29 mouse cellular contexts compared by ENCODE assay signal in genomic region chr10:10814631-10815216, GRCm38 (mm10).
DNase-seq lines count a peak whose midpoint lies in the region; ATAC-seq and TF ChIP-seq lines count a peak whose summit lies in the region.
"Had no signal": no experiment of that assay in that cellular context is flagged by ENCODE, and none has a peak within 500 bp of the region (broad histone marks: within the 10 kb centered on the region; RNA-seq: fewer than 3 reads in every experiment).

No protein-coding gene starts in this region.

- H3K4me3 ChIP-seq in lung, embryonic 16.5 days (ENCODE audit: low read length): no peak overlapping the region
- no peak overlapping the region for H3K4me3 ChIP-seq in lung, adult 2 months (replicated peaks; ENCODE audit: extremely low read depth, low read depth, low read length)
- H3K4me3 ChIP-seq in C2C12 (ENCODE audit: insufficient read depth, poor library complexity, severe bottlenecking): no peak overlapping the region
- H3K4me3 ChIP-seq in intestine, embryonic 16.5 days (ENCODE audit: low read length): no peak overlapping the region
- H3K4me3 ChIP-seq: embryonic facial prominence, embryonic 12.5 days; forebrain, embryonic 10.5 days; hindbrain, embryonic 12.5 days; layer of hippocampus, adult 2 months; left cerebral cortex, adult 2 months; limb, embryonic 12.5 days; liver, embryonic 15.5 days; midbrain, embryonic 10.5 days; midbrain, embryonic 15.5 days had no signal

- H3K4me1 ChIP-seq in lung, embryonic 16.5 days (replicated peaks; ENCODE audit: control insufficient read depth, insufficient read depth, low read length): peaks cover 6% of the 10 kb centered on the region; the same call in 1 of the 2 replicates
- no peaks in the 10 kb centered on the region for H3K4me1 ChIP-seq in lung, adult 2 months (ENCODE audit: control insufficient read depth, insufficient read depth, low read length)
- H3K4me1 ChIP-seq in intestine, embryonic 16.5 days (ENCODE audit: control insufficient read depth, insufficient read depth, low read length): no peaks in the 10 kb centered on the region
- H3K4me1 ChIP-seq: embryonic facial prominence, embryonic 12.5 days; hindbrain, embryonic 12.5 days; limb, embryonic 12.5 days; liver, embryonic 15.5 days; midbrain, embryonic 10.5 days; midbrain, embryonic 15.5 days had no signal

- no peaks in the 10 kb centered on the region for H3K27me3 ChIP-seq in lung, embryonic 16.5 days (ENCODE audit: control insufficient read depth, insufficient read depth, low read depth, low read length)
- H3K27me3 ChIP-seq in C2C12 (ENCODE audit: control insufficient read depth, insufficient read depth, insufficient read length): no peaks in the 10 kb centered on the region
- H3K27me3 ChIP-seq in intestine, embryonic 16.5 days (replicated peaks; ENCODE audit: control insufficient read depth, insufficient read depth, low read length): no peaks in the 10 kb centered on the region
- H3K27me3 ChIP-seq: embryonic facial prominence, embryonic 12.5 days; hindbrain, embryonic 12.5 days; limb, embryonic 12.5 days; liver, embryonic 15.5 days; midbrain, embryonic 15.5 days; Patski had no signal

- no peaks in the 10 kb centered on the region for H3K36me3 ChIP-seq in lung, embryonic 16.5 days (ENCODE audit: control insufficient read depth, insufficient read depth, low read length)
- no peaks in the 10 kb centered on the region for H3K36me3 ChIP-seq in C2C12 (ENCODE audit: control insufficient read depth, insufficient read depth)
- H3K36me3 ChIP-seq in intestine, embryonic 16.5 days (ENCODE audit: control insufficient read depth, insufficient read depth, low read length): no peaks in the 10 kb centered on the region
- H3K36me3 ChIP-seq: embryonic facial prominence, embryonic 12.5 days; forebrain, embryonic 10.5 days; hindbrain, embryonic 12.5 days; limb, embryonic 12.5 days; liver, embryonic 15.5 days; midbrain, embryonic 10.5 days; midbrain, embryonic 15.5 days had no signal

- TF ChIP-seq CTCF in lung, adult 2 months (IDR thresholded peaks at IDR 0.05; ENCODE audit: insufficient read depth, low read length): no peak
- TF ChIP-seq CTCF in C2C12 (IDR thresholded peaks at IDR 0.05; ENCODE audit: control insufficient read depth, insufficient read depth, insufficient read length): no peak

- H3K27ac ChIP-seq in lung, embryonic 16.5 days (ENCODE audit: low read length): no peak overlapping the region
- H3K27ac ChIP-seq in intestine, embryonic 16.5 days (ENCODE audit: low read length): no peak overlapping the region
- H3K27ac ChIP-seq: embryonic facial prominence, embryonic 12.5 days; forebrain, embryonic 10.5 days; hindbrain, embryonic 12.5 days; hindbrain, postnatal 0 days; left cerebral cortex, adult 2 months; limb, embryonic 12.5 days; liver, embryonic 15.5 days; midbrain, embryonic 10.5 days; midbrain, embryonic 15.5 days had no signal

- no peak overlapping the region for H3K4me2 ChIP-seq in lung, embryonic 16.5 days (ENCODE audit: low read depth, low read length)
- no peak overlapping the region for H3K4me2 ChIP-seq in intestine, embryonic 16.5 days (ENCODE audit: low read depth, low read length)
- H3K4me2 ChIP-seq: embryonic facial prominence, embryonic 12.5 days; heart, embryonic 11.5 days; hindbrain, embryonic 12.5 days; limb, embryonic 12.5 days; liver, embryonic 15.5 days; midbrain, embryonic 15.5 days had no signal

- DNase-seq in lung, adult 2 months: no peak
- DNase-seq in right cerebral cortex, adult 2 months (ENCODE audit: low spot score in 2 of 2): no peak
- DNase-seq in c-Kit-positive CD71-positive TER-119-positive erythroid progenitor cells, embryonic 14.5 days (ENCODE audit: low spot score): no peak
- DNase-seq: adrenal gland, postnatal 14 days; cerebellum, adult 11-12 months; cerebellum, adult 9-11 months; embryo, embryonic 11 days; forebrain, postnatal 0 days; gastrocnemius, postnatal 10 days; heart, postnatal 36 days; kidney, adult 11 months; kidney, postnatal 36 days; right cerebral cortex, adult 18-20 months; right cerebral cortex, postnatal 4 days had no signal

- ATAC-seq in lung, embryonic 16.5 days (ENCODE audit: low read depth): peak; percentile 89
- ATAC-seq in intestine, embryonic 16.5 days: peak; percentile 76
- ATAC-seq: forebrain, postnatal 0 days; hindbrain, postnatal 0 days; midbrain, embryonic 15.5 days; Patski had no signal

- WGBS in lung, embryonic 16.5 days: 41% methylated on average over 2 of the region's 2 CpGs
- 33% methylated on average over 2 of the region's 2 CpGs for WGBS in lung, adult 2 months
- 48% methylated on average over 2 of the region's 2 CpGs for WGBS in intestine, embryonic 16.5 days

- no peaks in the 10 kb centered on the region for H3K9me3 ChIP-seq in lung, embryonic 16.5 days (ENCODE audit: control insufficient read depth, low read length)
- no peaks in the 10 kb centered on the region for H3K9me3 ChIP-seq in intestine, embryonic 16.5 days (ENCODE audit: control insufficient read depth, low read length)
- H3K9me3 ChIP-seq: embryonic facial prominence, embryonic 12.5 days; forebrain, embryonic 10.5 days; hindbrain, embryonic 12.5 days; limb, embryonic 12.5 days; liver, embryonic 15.5 days; midbrain, embryonic 10.5 days; midbrain, embryonic 15.5 days had no signal

- no peak overlapping the region for H3K9ac ChIP-seq in lung, embryonic 16.5 days (ENCODE audit: low read length)
- H3K9ac ChIP-seq in intestine, embryonic 16.5 days (ENCODE audit: low read depth, low read length): no peak overlapping the region
- H3K9ac ChIP-seq: embryonic facial prominence, embryonic 12.5 days; forebrain, postnatal 0 days; hindbrain, embryonic 12.5 days; limb, embryonic 12.5 days; liver, embryonic 15.5 days; midbrain, embryonic 15.5 days had no signal

- no peak for TF ChIP-seq POLR2A in lung, adult 2 months (IDR thresholded peaks at IDR 0.05; ENCODE audit: borderline replicate concordance, extremely low read depth, low read depth, low read length)

- no peaks in the 10 kb centered on the region for H3K79me2 ChIP-seq in C2C12 (ENCODE audit: control insufficient read depth, insufficient read depth)

- H3K79me3 ChIP-seq in C2C12 (ENCODE audit: low read depth): no peaks in the 10 kb centered on the region

- no peak overlapping the region for H3ac ChIP-seq in C2C12 (ENCODE audit: control insufficient read depth, insufficient read length, low read depth)

TF ChIP-seq in C2C12, 6 proteins besides CTCF, POLR2A, EP300 and RAD21:
- peak; percentile 2 for TF ChIP-seq CEBPB (IDR thresholded peaks at IDR 0.05; ENCODE audit: low read depth)
- TF ChIP-seq USF1 (IDR thresholded peaks at IDR 0.05; ENCODE audit: low read depth): peak; percentile 38
- peak; percentile 69 for TF ChIP-seq MYOD1 (IDR thresholded peaks at IDR 0.05; ENCODE audit: control insufficient read depth, insufficient read length, low read depth)
- TF ChIP-seq FOSL1 (IDR thresholded peaks at IDR 0.05; ENCODE audit: insufficient read depth, low read length, poor library complexity, severe bottlenecking): no peak
